Comparison of ENCODE assay signal across 11 mouse cellular contexts in genomic region chr5:51439773-51440172, GRCm38 (mm10).
A peak's percentile ranks its signal among the peaks of the same experiment; 100 is the strongest.
DNase-seq lines count a peak whose midpoint lies in the region; ATAC-seq lines count a peak whose summit lies in the region.
"Had no signal": no experiment of that assay in that cellular context is flagged by ENCODE, and none has a peak within 500 bp of the region (broad histone marks: within the 10 kb centered on the region; RNA-seq: fewer than 3 reads in every experiment).

No protein-coding gene starts in this region.

- H3K27me3 ChIP-seq in heart, embryonic 15.5 days = no peaks in the 10 kb centered on the region
- H3K27me3 ChIP-seq: midbrain, embryonic 15.5 days had no signal

- intact Hi-C loops in left cerebral cortex, postnatal 4 days (cut with DNase I) = no loop called here

- peak overlapping the region; percentile 6 for H3K27ac ChIP-seq in heart, embryonic 15.5 days
- H3K27ac ChIP-seq: midbrain, embryonic 15.5 days had no signal

- H3K4me1 ChIP-seq in heart, embryonic 15.5 days (replicated peaks) = peaks cover 14% of the 10 kb centered on the region
- H3K4me1 ChIP-seq: midbrain, embryonic 15.5 days had no signal

- no peak overlapping the region for H3K9ac ChIP-seq in heart, embryonic 15.5 days
- H3K9ac ChIP-seq: midbrain, embryonic 15.5 days had no signal

- no peaks in the 10 kb centered on the region for H3K36me3 ChIP-seq in heart, embryonic 15.5 days
- H3K36me3 ChIP-seq: midbrain, embryonic 15.5 days had no signal

- H3K4me2 ChIP-seq in heart, embryonic 15.5 days = no peak overlapping the region; the same call in 1 of the 2 replicates
- H3K4me2 ChIP-seq: midbrain, embryonic 15.5 days had no signal

- whole genome bisulfite sequencing in heart, embryonic 15.5 days = 3% methylated on average over 4 of the region's 4 CpGs

- no peak overlapping the region for H3K4me3 ChIP-seq in heart, embryonic 15.5 days
- H3K4me3 ChIP-seq: midbrain, embryonic 15.5 days had no signal

- DNase-seq in cerebellum, postnatal 14 days = peak; percentile 2 to 3
- DNase-seq in cerebellum, postnatal 10 days = no peak
- DNase-seq in 3134 (ENCODE audit: extremely low read depth, insufficient read length, low spot score) = peak; percentile 1
- peak; percentile 7 for DNase-seq in embryo, embryonic 10 days (ENCODE audit: low spot score)
- DNase-seq in left cerebral cortex, postnatal 4 days = no peak
- no peak for DNase-seq in layer of hippocampus, postnatal 36 days
- DNase-seq in right cerebral cortex, postnatal 10 days (ENCODE audit: low spot score in 2 of 2) = no peak
- DNase-seq: lung, postnatal 10 days; right cerebral cortex, postnatal 25 days had no signal

- H3K9me3 ChIP-seq in heart, embryonic 15.5 days (replicated peaks) = no peaks in the 10 kb centered on the region
- H3K9me3 ChIP-seq: midbrain, embryonic 15.5 days had no signal

- ATAC-seq in heart, embryonic 15.5 days (replicated peaks; ENCODE audit: insufficient number of reproducible peaks, insufficient read depth, low FRiP score, low read depth) = peak; percentile 76
- ATAC-seq: midbrain, embryonic 15.5 days had no signal

Comparison
In these comparisons a context has a peak if more than half of its experiments do, and no peak if none do; other contexts are left out.
1. DNase-seq: peak in cerebellum, postnatal 14 days (2 of 2), 3134 (single experiment) and embryo, embryonic 10 days (single experiment); none in cerebellum, postnatal 10 days (0 of 2), left cerebral cortex, postnatal 4 days (single experiment), layer of hippocampus, postnatal 36 days (0 of 2) and right cerebral cortex, postnatal 10 days (0 of 2).